Mouse (Mus musculus) G1E (cell line): ENCODE measurements around the gene 2410015M20Rik. TPM values are rescaled to one million over a fixed set of nuclear protein-coding genes. Genes with fewer than 3 reads are reported as not detected.

Source experiments
- ATAC-seq: 2 replicates; pipeline ENCODE4 v1.8.0; 2016; ENCODE audit warnings: mild to moderate bottlenecking; ENCODE audit not compliant: insufficient number of reproducible peaks, poor library complexity, low FRiP score, severe bottlenecking; ENCODE audit errors: extremely low read depth
- DNase-seq: peaks from one replicate; pipeline ENCODE4 v3.0.0; 2012; ENCODE audit warnings: low spot score
- H3K27me3 ChIP-seq: 2 replicates; pipeline ENCODE4 v1.6.1; 2012; ENCODE audit warnings: mild to moderate bottlenecking, low read length, inconsistent platforms; ENCODE audit not compliant: insufficient read depth
- H3K36me3 ChIP-seq: replicated peaks from 2 replicates; pipeline ENCODE3; 2012; ENCODE audit warnings: mild to moderate bottlenecking, inconsistent platforms
- H3K4me1 ChIP-seq: 2 replicates; pipeline ENCODE4 v1.6.1; 2012; ENCODE audit warnings: low read depth, low read length, inconsistent platforms, mixed read lengths; ENCODE audit not compliant: insufficient read depth
- H3K4me3 ChIP-seq: 2 replicates; pipeline ENCODE4 v1.5.1; 2012; ENCODE audit warnings: low read depth, mild to moderate bottlenecking, inconsistent platforms, low read length, moderate library complexity, mixed read lengths
- H3K9me3 ChIP-seq: replicated peaks from 2 replicates; pipeline ENCODE4 v1.6.1; 2012; ENCODE audit warnings: inconsistent platforms
- CTCF ChIP-seq: IDR thresholded peaks from 2 replicates; pipeline ENCODE4 v1.5.1; 2012; ENCODE audit warnings: low read depth, low read length, inconsistent platforms, mixed read lengths
- GATA1 ChIP-seq: IDR thresholded peaks from 2 replicates; pipeline ENCODE4 v1.6.1; 2012; ENCODE audit warnings: borderline replicate concordance, low read length, inconsistent platforms, mixed read lengths
- GATA2 ChIP-seq: IDR thresholded peaks from 2 replicates; pipeline ENCODE4 v1.6.1; 2012; ENCODE audit warnings: low read depth, low read length, inconsistent platforms, borderline replicate concordance
- POLR2AphosphoS5 ChIP-seq: IDR thresholded peaks from 2 replicates; pipeline ENCODE4 v1.6.1; 2012; ENCODE audit warnings: low read depth, low read length, inconsistent platforms; ENCODE audit not compliant: insufficient replicate concordance
- TAL1 ChIP-seq: conservative IDR thresholded peaks from 2 replicates; pipeline ENCODE4 v1.6.1; 2012; ENCODE audit warnings: low read depth, low read length, inconsistent platforms, mixed read lengths
- polyA plus RNA-seq: library from polyadenylated mRNA; stranded (reverse); fragments of >175 nt; gene quantifications from 2 replicates; pipeline ENCODE4 v1.2.3, GENCODE M21; 2012
- total RNA-seq, 2 experiments: library from RNA; stranded (forward) in 1 of 2; stranded (reverse) in 1 of 2; fragments of 200-1000 nt in 1 of 2; fragments of >200 nt in 1 of 2; fragmentation: Nextera tagmentation in 1 of 2; gene quantifications; 2 replicates each; pipeline ENCODE4 v1.2.3; 2014 to 2017

Gene 2410015M20Rik
- total and polyA plus RNA-seq, 3 experiments, result 42.8 to 377 (median 101) TPM

GRCm38 (mm10) chr17:56572939-56573338, 36.6 kb downstream of the 2410015M20Rik start:
- Histone ChIP-seq H3K27me3 (no peaks in the 10 kb centered on the region), H3K4me3 (no peak overlapping the region), H3K4me1 (peaks cover 39% of the 10 kb centered on the region), H3K36me3 (peaks cover 96% of the 10 kb centered on the region), H3K9me3 (no peaks in the 10 kb centered on the region)
- DNase-seq, result no peak
- no peak for TF ChIP-seq POLR2AphosphoS5
- TF ChIP-seq GATA1, result no peak
- no peak for TF ChIP-seq GATA2
- TF ChIP-seq TAL1, result no peak
- TF ChIP-seq CTCF, result no peak
- no peak for ATAC-seq

GRCm38 (mm10) chr17:56572154-56572553, 37.4 kb downstream of the 2410015M20Rik start:
- peaks cover 39% of the 10 kb centered on the region for H3K4me1 ChIP-seq
- H3K4me3 ChIP-seq, result no peak overlapping the region
- H3K36me3 ChIP-seq, result peaks cover 96% of the 10 kb centered on the region
- no peak for DNase-seq
- TF ChIP-seq TAL1 (no peak), CTCF (no peak), GATA2 (no peak), GATA1 (no peak), POLR2AphosphoS5 (no peak)
- H3K27me3 ChIP-seq, result no peaks in the 10 kb centered on the region
- H3K9me3 ChIP-seq, result no peaks in the 10 kb centered on the region
- ATAC-seq, result no peak

GRCm38 (mm10) chr17:56570287-56570686, 39.3 kb downstream of the 2410015M20Rik start:
- no peaks in the 10 kb centered on the region for H3K9me3 ChIP-seq
- peaks cover 32% of the 10 kb centered on the region for H3K4me1 ChIP-seq
- peaks cover 99% of the 10 kb centered on the region for H3K36me3 ChIP-seq
- TF ChIP-seq CTCF (no peak), GATA2 (no peak), TAL1 (no peak), GATA1 (no peak), POLR2AphosphoS5 (no peak)
- H3K4me3 ChIP-seq, result no peak overlapping the region
- DNase-seq (no peak), ATAC-seq (no peak)
- no peaks in the 10 kb centered on the region; the same call in 1 of the 2 replicates for H3K27me3 ChIP-seq

- H3K4me1 ChIP-seq, result peaks cover 30% of the 10 kb centered on the region
- DNase-seq (no peak), ATAC-seq (no peak)
- H3K4me3 ChIP-seq, result no peak overlapping the region
- TF ChIP-seq GATA1, result no peak
- TF ChIP-seq CTCF, result no peak; the same call in 1 of the 2 replicates
- TF ChIP-seq POLR2AphosphoS5, result no peak
- TF ChIP-seq GATA2, result no peak
- no peak for TF ChIP-seq TAL1
- H3K27me3 ChIP-seq, result no peaks in the 10 kb centered on the region; the same call in 1 of the 2 replicates
- H3K9me3 ChIP-seq, result no peaks in the 10 kb centered on the region
- H3K36me3 ChIP-seq, result peaks cover 100% of the 10 kb centered on the region
Measured at GRCm38 (mm10) chr17:56567370-56567769, 42.2 kb downstream of the 2410015M20Rik start.

GRCm38 (mm10) chr17:56566918-56567317, 42.7 kb downstream of the 2410015M20Rik start:
- Histone ChIP-seq H3K4me1 (peaks cover 33% of the 10 kb centered on the region), H3K9me3 (no peaks in the 10 kb centered on the region), H3K27me3 (no peaks in the 10 kb centered on the region; the same call in 1 of the 2 replicates), H3K4me3 (no peak overlapping the region), H3K36me3 (peaks cover 100% of the 10 kb centered on the region)
- ATAC-seq (no peak), DNase-seq (no peak)
- TF ChIP-seq GATA1 (no peak), CTCF (no peak), GATA2 (no peak), TAL1 (no peak), POLR2AphosphoS5 (no peak)

GRCm38 (mm10) chr17:56566293-56566692, 43.3 kb downstream of the 2410015M20Rik start:
- Histone ChIP-seq H3K36me3 (peaks cover 100% of the 10 kb centered on the region), H3K4me3 (no peak overlapping the region), H3K27me3 (no peaks in the 10 kb centered on the region; the same call in 1 of the 2 replicates), H3K4me1 (peaks cover 32% of the 10 kb centered on the region), H3K9me3 (no peaks in the 10 kb centered on the region)
- ATAC-seq, result no peak
- no peak for DNase-seq
- TF ChIP-seq GATA1, result no peak
- no peak for TF ChIP-seq CTCF
- TF ChIP-seq POLR2AphosphoS5, result no peak
- no peak for TF ChIP-seq GATA2
- no peak for TF ChIP-seq TAL1
